Mouse (Mus musculus) 3T3-L1 (cell line): ENCODE measurements around the gene Ints4.

ENCODE experiments used
- DNase-seq: peaks from one replicate; pipeline ENCODE4 v3.0.0-alpha.2; 2015; ENCODE audit warnings: low read depth, low spot score

Ints4 gene

GRCm38 (mm10) chr7:97536571-97536970, 55.8 kb downstream of the Ints4 start:
- DNase-seq = no peak

GRCm38 (mm10) chr7:97546462-97546861, 65.7 kb downstream of the Ints4 start:
- DNase-seq = no peak

- no peak for DNase-seq
These were observed 68.5 kb downstream of the Ints4 start for GRCm38 (mm10) chr7:97549301-97549700.

GRCm38 (mm10) chr7:97550673-97551072, 69.9 kb downstream of the Ints4 start:
- DNase-seq = no peak

- no peak for DNase-seq
These were observed 82.8 kb downstream of the Ints4 start for GRCm38 (mm10) chr7:97563576-97563975.

- no peak for DNase-seq
These were observed 88.6 kb downstream of the Ints4 start for GRCm38 (mm10) chr7:97569372-97569771.

GRCm38 (mm10) chr7:97570389-97570788, 89.6 kb downstream of the Ints4 start:
- no peak for DNase-seq

GRCm38 (mm10) chr7:97578361-97579066, 97.8 kb downstream of the Ints4 start:
- DNase-seq = peak; percentile 58

GRCm38 (mm10) chr7:97579067-97579975, 98.6 kb downstream of the Ints4 start, which contains the start of the genes Aamdc and Rsf1:
Aamdc (minus strand) TSS chr7:97579497.
Rsf1 (plus strand) TSS chr7:97579889.
- DNase-seq = peak; percentile 93

- peak; percentile 27 for DNase-seq
These were observed 99.5 kb downstream of the Ints4 start for GRCm38 (mm10) chr7:97579976-97580842.

GRCm38 (mm10) chr7:97580843-97581214, 100.1 kb downstream of the Ints4 start:
- peak; percentile 87 for DNase-seq

- DNase-seq = no peak
These were observed 107.8 kb downstream of the Ints4 start for GRCm38 (mm10) chr7:97588506-97588905.

- DNase-seq = no peak
These were observed 109.7 kb downstream of the Ints4 start for GRCm38 (mm10) chr7:97590488-97590887.
